Mouse (Mus musculus) ES-CJ7 (cell line): ENCODE data around the gene Wdr43.
"Not testable (repeated sequence)": the region's sequence is repeated elsewhere in the genome, so short reads cannot be mapped to it uniquely, and the experiment has no call there.

Experiments
- DNase-seq: peaks from one replicate; pipeline ENCODE4 v3.0.0; 2011; ENCODE audit warnings: low read depth, low spot score

Gene Wdr43

GRCm38 (mm10) chr17:71615638-71616318 is at the start of gene Wdr43:
TSS of gene Wdr43 (plus strand) at chr17:71615895.
- DNase-seq = peak; percentile 97

GRCm38 (mm10) chr17:71579176-71579705 is 36.5 kb upstream of the Wdr43 start:
- no peak for DNase-seq

- DNase-seq = peak; percentile 57
Observed at GRCm38 (mm10) chr17:71597881-71598658, 17.6 kb upstream of the Wdr43 start.

GRCm38 (mm10) chr17:71598659-71599554 is 16.8 kb upstream of the Wdr43 start:
- peak; percentile 96 for DNase-seq

- peak; percentile 21 for DNase-seq
Observed at GRCm38 (mm10) chr17:71616319-71617032, 781 bp downstream of the Wdr43 start.

GRCm38 (mm10) chr17:71617033-71617362 is 1.3 kb downstream of the Wdr43 start:
- peak; percentile 29 for DNase-seq

- DNase-seq = no peak
Observed at GRCm38 (mm10) chr17:71617974-71618373, 2.3 kb downstream of the Wdr43 start.

GRCm38 (mm10) chr17:71631806-71632205 is 16.1 kb downstream of the Wdr43 start:
- no peak for DNase-seq

GRCm38 (mm10) chr17:71633350-71633749 is 17.7 kb downstream of the Wdr43 start:
- DNase-seq = no peak

GRCm38 (mm10) chr17:71636786-71637185 is 21.1 kb downstream of the Wdr43 start:
- DNase-seq = no peak

- DNase-seq = no peak
Observed at GRCm38 (mm10) chr17:71637750-71638265, 22.1 kb downstream of the Wdr43 start.

GRCm38 (mm10) chr17:71639056-71639455 is 23.4 kb downstream of the Wdr43 start:
- DNase-seq = not testable (repeated sequence)

- DNase-seq = no peak
Observed at GRCm38 (mm10) chr17:71640421-71641085, 24.9 kb downstream of the Wdr43 start.

- peak; percentile 50 for DNase-seq
Observed at GRCm38 (mm10) chr17:71642190-71642589, 26.5 kb downstream of the Wdr43 start.

- DNase-seq = peak; percentile 55
Observed at GRCm38 (mm10) chr17:71650011-71650410, 34.3 kb downstream of the Wdr43 start.

GRCm38 (mm10) chr17:71652495-71652894 is 36.8 kb downstream of the Wdr43 start:
- DNase-seq = no peak

- no peak for DNase-seq
Observed at GRCm38 (mm10) chr17:71652934-71653333, 37.2 kb downstream of the Wdr43 start.

GRCm38 (mm10) chr17:71657521-71657920 is 41.8 kb downstream of the Wdr43 start:
- no peak for DNase-seq

GRCm38 (mm10) chr17:71658666-71659065 is 43.0 kb downstream of the Wdr43 start:
- no peak for DNase-seq

GRCm38 (mm10) chr17:71660390-71660789 is 44.7 kb downstream of the Wdr43 start:
- no peak for DNase-seq
